Mouse (Mus musculus) brown adipose tissue, adult 24 weeks (tissue): ENCODE data around the gene H2-Ke6. TPM values are rescaled to one million over a fixed set of nuclear protein-coding genes. Genes with fewer than 3 reads are reported as not detected.
A peak's percentile ranks its signal among the peaks of the same experiment; 100 is the strongest.

Experiments
- H3K27ac ChIP-seq: fragments of 200-500 bp; replicated peaks from 2 replicates; pipeline ENCODE4 v1.5.1; 2012; ENCODE audit warnings: low read depth, mild to moderate bottlenecking, low read length
- H3K4me1 ChIP-seq: fragments of 200-500 bp; 2 replicates; pipeline ENCODE4 v1.6.1; 2012; ENCODE audit warnings: low read length, mixed read lengths; ENCODE audit not compliant: control insufficient read depth, insufficient read depth, insufficient read length
- H3K4me3 ChIP-seq: fragments of 200-500 bp; 2 replicates; pipeline ENCODE4 v1.5.1; 2012; ENCODE audit warnings: low read depth, mild to moderate bottlenecking, low read length, moderate library complexity; ENCODE audit not compliant: insufficient read depth
- polyA plus RNA-seq: library from polyadenylated mRNA; stranded (reverse); fragments of >200 nt; gene quantifications from 2 replicates; pipeline ENCODE4 v1.2.4, GENCODE M21; 2012; ENCODE audit not compliant: missing spikeins, insufficient read depth, insufficient read length

The H2-Ke6 gene
- polyA plus RNA-seq, 1 experiment: 236 TPM

DNA sequence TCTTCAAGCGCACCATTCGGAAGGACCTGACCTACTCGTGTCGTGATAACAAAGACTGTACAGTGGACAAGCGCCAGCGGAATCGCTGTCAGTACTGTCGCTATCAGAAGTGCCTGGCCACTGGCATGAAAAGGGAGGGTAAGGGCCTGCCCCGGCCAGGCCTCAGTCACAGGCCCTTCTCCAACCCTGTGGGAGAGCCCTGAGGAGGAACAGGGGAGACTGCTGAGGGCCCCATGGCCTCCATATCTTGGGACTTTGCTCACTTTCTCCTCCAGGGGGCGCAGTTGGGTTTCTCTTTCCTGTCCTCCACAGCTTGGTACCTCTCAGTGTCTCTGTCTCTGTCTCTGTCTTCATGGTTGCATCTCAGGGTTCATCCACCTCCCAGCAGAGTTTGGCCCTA, 6.2 kb upstream of the H2-Ke6 start:
- no peak overlapping the region for H3K27ac ChIP-seq
- H3K4me1 ChIP-seq: peaks cover 14% of the 10 kb centered on the region; the same call in 1 of the 2 replicates
- H3K4me3 ChIP-seq: no peak overlapping the region

DNA sequence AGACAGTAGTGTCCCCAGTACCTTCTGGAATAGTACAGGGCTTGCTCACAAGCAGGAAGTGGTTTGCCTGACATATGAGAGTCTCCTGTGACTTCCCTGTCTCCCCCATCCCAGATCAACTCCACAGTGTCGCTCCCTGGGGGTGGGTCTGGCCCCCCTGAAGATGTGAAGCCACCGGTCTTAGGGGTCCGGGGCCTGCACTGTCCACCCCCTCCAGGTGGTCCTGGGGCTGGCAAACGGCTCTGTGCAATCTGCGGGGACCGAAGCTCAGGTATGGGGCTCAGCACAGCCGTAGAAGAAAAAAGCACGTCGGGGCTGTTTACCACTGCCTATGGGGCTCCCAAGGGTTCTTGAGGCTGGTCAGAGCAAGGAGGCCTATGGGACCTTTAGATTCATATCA, 5.6 kb upstream of the H2-Ke6 start:
- Histone ChIP-seq H3K4me3 (peak overlapping the region; percentile 71), H3K27ac (no peak overlapping the region), H3K4me1 (peaks cover 14% of the 10 kb centered on the region; the same call in 1 of the 2 replicates)

- peaks cover 14% of the 10 kb centered on the region; the same call in 1 of the 2 replicates for H3K4me1 ChIP-seq
- peak overlapping the region; percentile 80 for H3K27ac ChIP-seq
- H3K4me3 ChIP-seq: peak overlapping the region; percentile 71
These were observed 4.9 kb upstream of the H2-Ke6 start for GRCm38 (mm10) chr17:34032806-34033205.

- peak overlapping the region; percentile 80 for H3K27ac ChIP-seq
- H3K4me3 ChIP-seq: peak overlapping the region; percentile 71
- H3K4me1 ChIP-seq: peaks cover 15% of the 10 kb centered on the region; the same call in 1 of the 2 replicates
These were observed 4.3 kb upstream of the H2-Ke6 start for GRCm38 (mm10) chr17:34032174-34032632.

- H3K4me1 ChIP-seq: peaks cover 20% of the 10 kb centered on the region; the same call in 1 of the 2 replicates
These were observed 3.8 kb upstream of the H2-Ke6 start, which contains the start of the genes Slc39a7 and Rxrb for GRCm38 (mm10) chr17:34031465-34032173. TSS of gene Slc39a7 (minus strand) at chr17:34031682. TSS of gene Rxrb (plus strand) at chr17:34031812.

GRCm38 (mm10) chr17:34030861-34031326, 3.0 kb upstream of the H2-Ke6 start:
- Histone ChIP-seq H3K27ac (peak overlapping the region; percentile 85), H3K4me3 (peak overlapping the region; percentile 88), H3K4me1 (peaks cover 18% of the 10 kb centered on the region; the same call in 1 of the 2 replicates)

More at GRCm38 (mm10) chr17:34031465-34032173, 3.8 kb upstream of the H2-Ke6 start, which contains the start of the genes Slc39a7 and Rxrb:
- Histone ChIP-seq H3K27ac (peak within 1 kb of the TSS; percentile 85), H3K4me3 (peak within 1 kb of the TSS; percentile 88)

DNA sequence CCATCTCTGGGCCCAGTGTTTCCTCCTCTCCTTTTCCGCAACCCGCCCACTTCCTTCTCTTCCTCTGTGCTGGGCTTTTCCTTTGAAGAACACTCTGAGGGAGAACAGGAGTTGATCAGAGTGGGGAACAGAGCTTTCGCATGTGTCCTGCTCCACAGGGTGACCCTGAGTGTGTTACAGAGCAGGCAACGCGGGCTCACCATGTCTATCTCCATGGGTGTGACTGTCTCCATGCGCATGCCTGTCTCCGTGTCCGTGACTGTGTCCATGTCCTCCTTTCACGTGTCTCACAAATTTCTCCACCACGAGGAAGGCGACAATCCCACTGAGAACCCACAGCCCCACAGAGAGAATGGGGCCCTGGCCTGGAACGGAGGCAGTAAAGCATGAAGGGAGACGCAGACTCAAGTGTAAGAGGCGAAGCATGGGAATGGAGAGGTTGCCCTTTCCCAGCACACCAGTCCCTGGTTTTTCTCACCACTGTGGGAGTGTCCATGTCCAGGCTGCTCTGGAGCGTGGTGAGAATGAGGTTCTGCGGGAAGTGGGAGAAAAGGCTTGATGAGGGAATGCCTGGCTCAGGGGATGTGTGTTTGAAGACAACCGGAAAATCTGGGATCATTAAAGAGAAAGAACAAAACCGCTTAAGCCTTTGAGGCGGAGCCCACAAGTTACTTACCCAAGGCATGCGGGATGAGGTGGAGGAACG, 2.2 kb upstream of the H2-Ke6 start:
- Histone ChIP-seq H3K4me1 (peaks cover 18% of the 10 kb centered on the region; the same call in 1 of the 2 replicates), H3K27ac (no peak overlapping the region), H3K4me3 (peak overlapping the region; percentile 88)

DNA sequence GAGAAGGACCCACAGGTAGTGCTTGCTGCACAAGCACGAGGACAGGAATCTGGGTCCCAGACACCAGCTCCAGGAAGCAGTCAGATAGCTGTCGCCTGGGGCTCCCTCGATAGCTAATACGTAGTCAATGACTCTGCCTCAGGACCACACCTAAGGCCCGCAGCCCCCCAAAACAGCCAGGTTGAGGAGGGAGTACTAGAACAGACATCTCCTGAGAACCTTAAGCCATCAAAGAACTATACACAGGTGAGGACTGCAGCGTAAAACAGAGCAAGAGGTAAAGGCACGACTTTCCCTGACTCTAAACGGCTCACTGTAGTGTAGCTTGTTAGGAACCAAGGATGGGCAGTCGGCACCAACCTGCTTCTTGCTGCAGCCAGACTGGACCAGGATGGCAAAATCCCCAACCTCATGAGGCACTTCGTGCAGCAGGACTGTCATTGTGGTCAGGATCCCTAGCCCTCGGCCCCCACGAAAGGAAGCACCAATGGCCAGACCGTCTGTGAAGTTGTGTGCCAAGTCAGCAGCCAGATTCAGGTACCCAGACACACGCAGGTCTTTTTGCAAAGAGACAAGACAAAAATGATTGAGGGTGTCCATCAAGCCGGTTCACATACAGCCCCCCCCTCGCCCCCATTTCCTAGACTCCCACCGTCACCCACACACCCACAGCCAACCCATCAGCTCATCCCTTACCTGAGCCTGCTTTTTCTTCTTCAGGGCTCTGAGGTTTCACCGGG, 1.5 kb upstream of the H2-Ke6 start:
- H3K4me1 ChIP-seq: peaks cover 18% of the 10 kb centered on the region; the same call in 1 of the 2 replicates
- no peak overlapping the region for H3K27ac ChIP-seq
- no peak overlapping the region for H3K4me3 ChIP-seq

GRCm38 (mm10) chr17:34028501-34029149, 765 bp upstream of the H2-Ke6 start:
- Histone ChIP-seq H3K4me1 (peaks cover 18% of the 10 kb centered on the region; the same call in 1 of the 2 replicates), H3K4me3 (no peak overlapping the region), H3K27ac (no peak overlapping the region)

- H3K4me1 ChIP-seq: peaks cover 18% of the 10 kb centered on the region; the same call in 1 of the 2 replicates
- peak overlapping the region; percentile 82 for H3K4me3 ChIP-seq
- H3K27ac ChIP-seq: 0 out of 2 replicates have a peak overlapping the region, but pooled peaks have one; percentile 58
These were observed 774 bp downstream of the H2-Ke6 start for GRCm38 (mm10) chr17:34026917-34027655.

GRCm38 (mm10) chr17:34026221-34026620, 1.6 kb downstream of the H2-Ke6 start:
- H3K4me1 ChIP-seq: peaks cover 18% of the 10 kb centered on the region; the same call in 1 of the 2 replicates
- peak overlapping the region; percentile 82; the same call in 1 of the 2 replicates for H3K4me3 ChIP-seq
- no peak overlapping the region for H3K27ac ChIP-seq

DNA sequence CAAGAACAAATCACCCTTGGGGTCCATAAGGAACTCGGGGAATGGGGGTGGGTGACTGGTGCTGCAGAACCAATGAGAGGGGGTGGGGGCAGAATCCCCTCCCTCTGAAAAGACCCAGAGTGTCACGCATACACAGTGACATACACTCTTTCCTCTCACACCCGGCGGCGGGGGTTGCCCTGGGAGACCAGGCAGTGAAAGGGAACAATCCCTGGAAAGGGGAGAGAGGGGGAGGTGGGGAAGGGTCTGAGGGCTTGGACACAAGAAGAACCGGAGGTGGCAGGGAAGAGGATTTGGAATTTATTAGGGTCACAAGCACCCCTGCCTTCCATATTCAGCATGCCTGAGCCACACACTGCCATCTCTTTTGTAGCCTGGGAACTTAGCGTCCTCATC, 2.1 kb downstream of the H2-Ke6 start:
- peak overlapping the region; percentile 82; the same call in 1 of the 2 replicates for H3K4me3 ChIP-seq
- peaks cover 17% of the 10 kb centered on the region; the same call in 1 of the 2 replicates for H3K4me1 ChIP-seq
- no peak overlapping the region for H3K27ac ChIP-seq

GRCm38 (mm10) chr17:34024861-34025755, 2.8 kb downstream of the H2-Ke6 start:
- Histone ChIP-seq H3K4me3 (peak overlapping the region; percentile 92), H3K27ac (peak overlapping the region; percentile 85; the same call in 1 of the 2 replicates), H3K4me1 (peaks cover 10% of the 10 kb centered on the region; the same call in 1 of the 2 replicates)
